In the genomic region with DNA sequence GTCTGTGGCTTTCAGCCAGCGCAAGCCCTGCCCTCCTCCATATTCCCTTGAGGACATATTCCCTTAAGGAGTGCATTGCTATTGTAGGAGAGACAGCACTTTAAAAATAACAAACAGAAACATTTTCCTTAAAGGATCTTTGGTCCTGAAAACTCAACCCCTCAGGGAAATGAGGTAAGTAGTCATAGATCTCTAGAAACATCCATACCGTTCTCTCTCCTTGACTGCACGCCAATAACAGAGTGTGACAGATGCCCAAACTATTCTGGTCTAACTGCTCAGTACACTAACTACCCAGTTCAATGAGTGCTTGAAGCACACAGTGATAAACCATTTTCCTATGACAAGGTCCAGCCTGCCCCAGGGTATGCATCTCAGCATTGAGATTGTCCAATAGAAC, we compare ENCODE assay signal across 13 mouse cellular contexts. TPM values are rescaled to one million over a fixed set of nuclear protein-coding genes. Genes with fewer than 3 reads are reported as not detected.
A peak's percentile ranks its signal among the peaks of the same experiment; 100 is the strongest.
DNase-seq lines count a peak whose midpoint lies in the region; ATAC-seq lines count a peak whose summit lies in the region.
"Had no signal": no experiment of that assay in that cellular context is flagged by ENCODE, and none has a peak within 500 bp of the region (broad histone marks: within the 10 kb centered on the region; RNA-seq: fewer than 3 reads in every experiment).

No protein-coding gene starts in this region.

- H3K9ac ChIP-seq in kidney, embryonic 14.5 days (ENCODE audit: low read depth, low read length) = no peak overlapping the region
- H3K9ac ChIP-seq in forebrain, embryonic 11.5 days (ENCODE audit: low read length) = no peak overlapping the region
- no peak overlapping the region for H3K9ac ChIP-seq in midbrain, embryonic 13.5 days (replicated peaks)
- H3K9ac ChIP-seq: limb, embryonic 15.5 days had no signal

- DNase-seq in kidney, postnatal 25 days = no peak
- DNase-seq in embryonic facial prominence, embryonic 10.5 days (ENCODE audit: low spot score) = no peak
- no peak for DNase-seq in forebrain, embryonic 11.5 days (ENCODE audit: low spot score)
- no peak for DNase-seq in retina, postnatal 1 day
- DNase-seq in cerebellum, adult 11-12 months = no peak

- H3K27me3 ChIP-seq in kidney, embryonic 14.5 days (ENCODE audit: control insufficient read depth, insufficient read depth, low read length) = no peaks in the 10 kb centered on the region; the same call in 1 of the 2 replicates
- H3K27me3 ChIP-seq in embryonic facial prominence, embryonic 10.5 days (replicated peaks; ENCODE audit: low read depth, poor library complexity, severe bottlenecking) = peaks cover 72% of the 10 kb centered on the region
- peaks cover 21% of the 10 kb centered on the region for H3K27me3 ChIP-seq in forebrain, embryonic 11.5 days (ENCODE audit: control insufficient read depth, insufficient read depth, low read length)
- H3K27me3 ChIP-seq in midbrain, embryonic 13.5 days = peaks cover 84% of the 10 kb centered on the region
- H3K27me3 ChIP-seq: limb, embryonic 15.5 days had no signal

- H3K4me2 ChIP-seq in kidney, embryonic 14.5 days (replicated peaks; ENCODE audit: low read depth, low read length) = peak overlapping the region; percentile 30; the same call in 1 of the 2 replicates
- 0 out of 2 replicates have a peak overlapping the region, but pooled peaks have one; percentile 31 for H3K4me2 ChIP-seq in forebrain, embryonic 11.5 days (ENCODE audit: low read depth, low read length, severe bottlenecking)
- peak overlapping the region; percentile 53 for H3K4me2 ChIP-seq in midbrain, embryonic 13.5 days (replicated peaks)

- no peak overlapping the region for H3K4me3 ChIP-seq in kidney, embryonic 14.5 days (ENCODE audit: low read length)
- H3K4me3 ChIP-seq in embryonic facial prominence, embryonic 10.5 days = peak overlapping the region; percentile 43; the same call in 1 of the 2 replicates
- H3K4me3 ChIP-seq in forebrain, embryonic 11.5 days (ENCODE audit: low read depth, low read length) = no peak overlapping the region
- peak overlapping the region; percentile 27 for H3K4me3 ChIP-seq in midbrain, embryonic 13.5 days (replicated peaks)

- H3K36me3 ChIP-seq in kidney, embryonic 14.5 days (ENCODE audit: control insufficient read depth, insufficient read depth, low read length) = no peaks in the 10 kb centered on the region
- no peaks in the 10 kb centered on the region for H3K36me3 ChIP-seq in embryonic facial prominence, embryonic 10.5 days (replicated peaks)
- H3K36me3 ChIP-seq in forebrain, embryonic 11.5 days (ENCODE audit: control insufficient read depth, insufficient read depth, low read length) = no peaks in the 10 kb centered on the region
- no peaks in the 10 kb centered on the region for H3K36me3 ChIP-seq in midbrain, embryonic 13.5 days
- H3K36me3 ChIP-seq: limb, embryonic 15.5 days had no signal

- peaks cover 3% of the 10 kb centered on the region; the same call in 1 of the 2 replicates for H3K4me1 ChIP-seq in kidney, embryonic 14.5 days (ENCODE audit: control insufficient read depth, insufficient read depth, low read length)
- H3K4me1 ChIP-seq in embryonic facial prominence, embryonic 10.5 days = peaks cover 37% of the 10 kb centered on the region
- peaks cover 7% of the 10 kb centered on the region; the same call in 1 of the 2 replicates for H3K4me1 ChIP-seq in forebrain, embryonic 11.5 days (replicated peaks; ENCODE audit: control insufficient read depth, insufficient read depth, low read length)
- H3K4me1 ChIP-seq in midbrain, embryonic 13.5 days (replicated peaks) = peaks cover 27% of the 10 kb centered on the region

- H3K27ac ChIP-seq in kidney, embryonic 14.5 days (ENCODE audit: low read depth, low read length) = no peak overlapping the region
- 0 out of 2 replicates have a peak overlapping the region, but pooled peaks have one; percentile 70 for H3K27ac ChIP-seq in embryonic facial prominence, embryonic 10.5 days (replicated peaks)
- H3K27ac ChIP-seq in forebrain, embryonic 11.5 days (ENCODE audit: low read depth, low read length) = no peak overlapping the region
- H3K27ac ChIP-seq in midbrain, embryonic 13.5 days = peak overlapping the region; percentile 83
- H3K27ac ChIP-seq: limb, embryonic 15.5 days had no signal

- 55% methylated on average over 3 of the region's 3 CpGs for WGBS in kidney, embryonic 14.5 days
- 81% methylated on average over 3 of the region's 3 CpGs for WGBS in embryonic facial prominence, embryonic 10.5 days
- WGBS in forebrain, embryonic 11.5 days = 82% methylated on average over 3 of the region's 3 CpGs
- WGBS in midbrain, embryonic 13.5 days = 56% methylated on average over 3 of the region's 3 CpGs

- no peaks in the 10 kb centered on the region for H3K9me3 ChIP-seq in kidney, embryonic 14.5 days (ENCODE audit: control insufficient read depth, low read length)
- H3K9me3 ChIP-seq in embryonic facial prominence, embryonic 10.5 days = no peaks in the 10 kb centered on the region
- H3K9me3 ChIP-seq in forebrain, embryonic 11.5 days (ENCODE audit: control insufficient read depth, low read length) = no peaks in the 10 kb centered on the region
- no peaks in the 10 kb centered on the region for H3K9me3 ChIP-seq in midbrain, embryonic 13.5 days
- H3K9me3 ChIP-seq: limb, embryonic 15.5 days had no signal

- ATAC-seq in kidney, embryonic 14.5 days (ENCODE audit: low FRiP score, low TSS enrichment) = no peak
- ATAC-seq in forebrain, embryonic 11.5 days (replicated peaks; ENCODE audit: low FRiP score) = no peak
- 0 out of 2 replicates have a peak, but pooled peaks have one; percentile 32 for ATAC-seq in midbrain, embryonic 13.5 days
- no peak for ATAC-seq in megakaryocyte, adult 5-6 weeks (ENCODE audit: poor library complexity, severe bottlenecking)

RNA-seq across cellular contexts. Expression of a gene that starts 24.4 kb away (rescaled TPM):
- 25.1 and 29.3 TPM in 2 replicates for polyA plus RNA-seq in kidney, embryonic 14.5 days (2014; fragmentation: Nextera tagmentation; extraction: Ambion mirVana)
- 36.9 and 43.2 TPM in 2 replicates for polyA plus RNA-seq in embryonic facial prominence, embryonic 10.5 days (2016; fragmentation: Nextera tagmentation; extraction: Ambion mirVana)
- polyA plus RNA-seq in forebrain, embryonic 11.5 days (2014; fragmentation: Nextera tagmentation; extraction: Ambion mirVana) = 18.3 and 22.2 TPM in 2 replicates
- polyA plus RNA-seq in midbrain, embryonic 13.5 days (2015; fragmentation: Nextera tagmentation; extraction: Ambion mirVana) = 2.1 and 2.8 TPM in 2 replicates
- total RNA-seq in megakaryocyte, adult 5-6 weeks (2015) = not detected in 2 replicates
- total RNA-seq in megakaryocyte, adult 5-6 weeks (2017) = not detected in 2 replicates
- total RNA-seq: adrenal gland, postnatal 36 days; gastrocnemius, postnatal 10 days had no signal
- polyA plus RNA-seq: cortical plate, adult 2 months; large intestine, adult 2 months had no signal

RNA-seq across cellular contexts. Expression of a gene that starts 31.1 kb away (rescaled TPM):
- polyA plus RNA-seq in kidney, embryonic 14.5 days (2014; fragmentation: Nextera tagmentation; extraction: Ambion mirVana) = 21.4 and 111 TPM in 2 replicates
- polyA plus RNA-seq in embryonic facial prominence, embryonic 10.5 days (2016; fragmentation: Nextera tagmentation; extraction: Ambion mirVana) = 12.0 and 12.4 TPM in 2 replicates
- polyA plus RNA-seq in forebrain, embryonic 11.5 days (2014; fragmentation: Nextera tagmentation; extraction: Ambion mirVana) = 13.1 and 18.2 TPM in 2 replicates
- 6.2 and 7.8 TPM in 2 replicates for polyA plus RNA-seq in midbrain, embryonic 13.5 days (2015; fragmentation: Nextera tagmentation; extraction: Ambion mirVana)
- total RNA-seq in megakaryocyte, adult 5-6 weeks (2015) = 36.5 and 39.2 TPM in 2 replicates
- 30.4 and 38.4 TPM in 2 replicates for total RNA-seq in megakaryocyte, adult 5-6 weeks (2017)

RNA-seq across cellular contexts. Expression of a gene that starts 58.2 kb away (rescaled TPM):
- 7.2 and 8.3 TPM in 2 replicates for polyA plus RNA-seq in kidney, embryonic 14.5 days (2014; fragmentation: Nextera tagmentation; extraction: Ambion mirVana)
- 4.2 and 4.7 TPM in 2 replicates for polyA plus RNA-seq in embryonic facial prominence, embryonic 10.5 days (2016; fragmentation: Nextera tagmentation; extraction: Ambion mirVana)
- 5.0 and 7.3 TPM in 2 replicates for polyA plus RNA-seq in forebrain, embryonic 11.5 days (2014; fragmentation: Nextera tagmentation; extraction: Ambion mirVana)
- 3.8 and 5.5 TPM in 2 replicates for polyA plus RNA-seq in midbrain, embryonic 13.5 days (2015; fragmentation: Nextera tagmentation; extraction: Ambion mirVana)
- total RNA-seq in megakaryocyte, adult 5-6 weeks (2015) = 40.2 and 41.0 TPM in 2 replicates
- total RNA-seq in megakaryocyte, adult 5-6 weeks (2017) = 58.0 and 58.1 TPM in 2 replicates

Comparison
In these comparisons a context has a peak if more than half of its experiments do, and no peak if none do; other contexts are left out.
1. H3K27ac ChIP-seq: peak in embryonic facial prominence, embryonic 10.5 days (single experiment) and midbrain, embryonic 13.5 days (single experiment); none in kidney, embryonic 14.5 days (single experiment) and forebrain, embryonic 11.5 days (single experiment).
2. H3K4me3 ChIP-seq: peak in embryonic facial prominence, embryonic 10.5 days (single experiment) and midbrain, embryonic 13.5 days (single experiment); none in kidney, embryonic 14.5 days (single experiment) and forebrain, embryonic 11.5 days (single experiment).
3. Peak in every context shown above with its lines, with median percentiles within 50 percentile points of each other: H3K4me2 ChIP-seq.